8 mouse cellular contexts compared by ENCODE assay signal in genomic region chr16:94931343-94932301, GRCm38 (mm10).
DNase-seq lines count a peak whose midpoint lies in the region; ATAC-seq and TF ChIP-seq lines count a peak whose summit lies in the region.

No protein-coding gene starts in this region.

- TF ChIP-seq EP300 in heart, adult 2 months (IDR thresholded peaks at IDR 0.05; ENCODE audit: insufficient read depth, low read depth, low read length): no peak

- no peaks in the 10 kb centered on the region; the same call in 1 of the 2 replicates for H3K4me1 ChIP-seq in heart, embryonic 12.5 days (replicated peaks)
- no peaks in the 10 kb centered on the region for H3K4me1 ChIP-seq in heart, adult 2 months (ENCODE audit: control insufficient read depth, insufficient read depth, low read length)
- H3K4me1 ChIP-seq in heart, embryonic 16.5 days (ENCODE audit: control insufficient read depth, insufficient read depth, low read length): peaks cover 8% of the 10 kb centered on the region; the same call in 1 of the 2 replicates
- no peaks in the 10 kb centered on the region for H3K4me1 ChIP-seq in liver, embryonic 11.5 days (replicated peaks; ENCODE audit: control insufficient read depth, insufficient read depth, low read length)

- no peak overlapping the region for H3K4me3 ChIP-seq in heart, embryonic 12.5 days
- no peak overlapping the region for H3K4me3 ChIP-seq in heart, adult 2 months
- H3K4me3 ChIP-seq in heart, embryonic 16.5 days (ENCODE audit: low read length): peak overlapping the region; percentile 19
- no peak overlapping the region for H3K4me3 ChIP-seq in liver, embryonic 11.5 days (ENCODE audit: low read depth, low read length)

- H3K27me3 ChIP-seq in heart, embryonic 12.5 days (replicated peaks): peaks cover 23% of the 10 kb centered on the region
- H3K27me3 ChIP-seq in heart, adult 2 months (ENCODE audit: control insufficient read depth, insufficient read depth, low read length): no peaks in the 10 kb centered on the region
- peaks cover 5% of the 10 kb centered on the region; the same call in 1 of the 2 replicates for H3K27me3 ChIP-seq in heart, embryonic 16.5 days (ENCODE audit: control insufficient read depth, insufficient read depth, low read length)
- no peaks in the 10 kb centered on the region; the same call in 1 of the 2 replicates for H3K27me3 ChIP-seq in liver, embryonic 11.5 days (replicated peaks; ENCODE audit: control insufficient read depth, insufficient read depth, low read length)

- no peak overlapping the region for H3K9ac ChIP-seq in heart, embryonic 12.5 days
- H3K9ac ChIP-seq in heart, adult 2 months (ENCODE audit: low read depth, low read length): no peak overlapping the region
- H3K9ac ChIP-seq in heart, embryonic 16.5 days (ENCODE audit: low read length): no peak overlapping the region
- H3K9ac ChIP-seq in liver, embryonic 11.5 days (ENCODE audit: low read depth, low read length): no peak overlapping the region

- DNase-seq in heart, adult 2 months: no peak
- peak; percentile 81 to 82 for DNase-seq in cerebellum, postnatal 36 days
- DNase-seq in left cerebral cortex, postnatal 25 days (ENCODE audit: low spot score in 2 of 2): peak; percentile 67 to 91
- peak; percentile 68 for DNase-seq in right cerebral cortex, postnatal 25 days
- DNase-seq in liver, embryonic 11.5 days (ENCODE audit: low spot score): no peak

- no peak overlapping the region for H3K27ac ChIP-seq in heart, embryonic 12.5 days (ENCODE audit: poor library complexity, severe bottlenecking)
- H3K27ac ChIP-seq in heart, adult 2 months: no peak overlapping the region
- no peak overlapping the region for H3K27ac ChIP-seq in heart, embryonic 16.5 days (ENCODE audit: low read length)
- no peak overlapping the region for H3K27ac ChIP-seq in liver, embryonic 11.5 days (ENCODE audit: low read depth, low read length)

- ATAC-seq in heart, embryonic 12.5 days (ENCODE audit: insufficient number of reproducible peaks, low FRiP score): no peak; the same call in 1 of the 2 replicates
- ATAC-seq in heart, embryonic 16.5 days (replicated peaks; ENCODE audit: extremely low read depth, insufficient read depth, low FRiP score): no peak
- no peak for ATAC-seq in megakaryocyte-erythroid progenitor cell, adult 5-6 weeks (replicated peaks; ENCODE audit: low FRiP score, low TSS enrichment, poor library complexity, severe bottlenecking)
- ATAC-seq in liver, embryonic 11.5 days (replicated peaks; ENCODE audit: low FRiP score): no peak

- peak overlapping the region; percentile 26 for H3K4me2 ChIP-seq in heart, embryonic 12.5 days
- peak overlapping the region; percentile 47 for H3K4me2 ChIP-seq in heart, embryonic 16.5 days (ENCODE audit: low read depth, low read length)
- H3K4me2 ChIP-seq in liver, embryonic 11.5 days: no peak overlapping the region

- no peaks in the 10 kb centered on the region for H3K79me2 ChIP-seq in heart, adult 2 months (replicated peaks; ENCODE audit: control insufficient read depth, insufficient read depth, low read length)

- intact Hi-C loops in heart, adult 2 months (cut with DNase I): no loop called here
- intact Hi-C loops in left cerebral cortex, postnatal 25 days (cut with DNase I): loop anchor here (1.0 to 5.0 kb wide), 5 partner anchors 25 to 149 kb away; no protein-coding TSS in a partner anchor

- 6% methylated on average over 21 of the region's 21 CpGs for WGBS in heart, embryonic 12.5 days
- WGBS in heart, adult 2 months: 6% methylated on average over 21 of the region's 21 CpGs
- 7% methylated on average over 21 of the region's 21 CpGs for WGBS in heart, embryonic 16.5 days
- 7% methylated on average over 21 of the region's 21 CpGs for WGBS in liver, embryonic 11.5 days

- H3K9me3 ChIP-seq in heart, embryonic 12.5 days (replicated peaks): no peaks in the 10 kb centered on the region
- no peaks in the 10 kb centered on the region for H3K9me3 ChIP-seq in heart, embryonic 16.5 days (replicated peaks; ENCODE audit: control insufficient read depth, low read length)
- H3K9me3 ChIP-seq in liver, embryonic 11.5 days (ENCODE audit: control insufficient read depth, low read length): no peaks in the 10 kb centered on the region

- no peak for TF ChIP-seq POLR2A in heart, adult 2 months (IDR thresholded peaks at IDR 0.05; ENCODE audit: insufficient read depth, low read depth, low read length)

- TF ChIP-seq CTCF in heart, adult 2 months (IDR thresholded peaks at IDR 0.05): no peak

- no peaks in the 10 kb centered on the region for H3K36me3 ChIP-seq in heart, embryonic 12.5 days
- H3K36me3 ChIP-seq in heart, adult 2 months (ENCODE audit: control insufficient read depth, insufficient read depth, low read length): no peaks in the 10 kb centered on the region
- no peaks in the 10 kb centered on the region for H3K36me3 ChIP-seq in heart, embryonic 16.5 days (ENCODE audit: control insufficient read depth, insufficient read depth)
- H3K36me3 ChIP-seq in liver, embryonic 11.5 days (ENCODE audit: control insufficient read depth, insufficient read depth, low read length): no peaks in the 10 kb centered on the region

Comparison
In these comparisons a context has a peak if more than half of its experiments do, and no peak if none do; other contexts are left out.
1. DNase-seq: peak in cerebellum, postnatal 36 days (2 of 2), left cerebral cortex, postnatal 25 days (2 of 2) and right cerebral cortex, postnatal 25 days (single experiment); none in heart, adult 2 months (0 of 2) and liver, embryonic 11.5 days (single experiment).